Mouse (Mus musculus): ENCODE results near the gene Tmx4. TPM values are rescaled to one million over a fixed set of nuclear protein-coding genes. Genes with fewer than 3 reads are reported as not detected.
A peak's percentile ranks its signal among the peaks of the same experiment; 100 is the strongest.
"Not testable (repeated sequence)": the region's sequence is repeated elsewhere in the genome, so short reads cannot be mapped to it uniquely, and the experiment has no call there.

The Tmx4 gene
- polyA plus RNA-seq, 1 experiment: 64.6 TPM

- Histone ChIP-seq H3K27ac (ENCODE audit: insufficient read depth, low read length) (no peak overlapping the region), H3K4me3 (ENCODE audit: insufficient read depth, low read length) (no peak overlapping the region), H3K4me1 (ENCODE audit: control insufficient read depth, insufficient read depth, low read length) (no peaks in the 10 kb centered on the region)
- TF ChIP-seq POLR2A (IDR thresholded peaks at IDR 0.05; ENCODE audit: extremely low read depth, insufficient read depth, low read length): no peak
- no peak for TF ChIP-seq CTCF (IDR thresholded peaks at IDR 0.05; ENCODE audit: extremely low read depth, insufficient read depth, low read length)
These were observed 10.7 kb upstream of the Tmx4 start for GRCm38 (mm10) chr2:134654668-134655067.

DNA sequence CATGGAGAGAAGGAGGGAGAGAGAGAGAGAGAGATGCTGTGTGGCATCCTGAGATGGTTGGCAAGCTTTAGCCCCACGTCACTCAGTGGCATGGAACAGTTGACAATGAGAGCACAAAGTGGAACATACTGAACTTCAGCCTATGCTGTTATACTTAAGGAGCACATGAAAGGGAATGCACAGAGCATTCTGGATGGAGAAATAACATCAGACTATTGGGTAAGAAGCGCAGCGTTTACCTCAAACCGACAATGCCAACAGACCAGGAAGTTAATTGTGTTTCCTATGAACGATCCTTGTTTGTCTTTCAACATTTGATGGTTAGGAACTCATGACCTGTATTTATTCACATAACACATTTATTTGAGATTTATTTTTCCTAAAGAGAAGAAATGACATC is 8.8 kb upstream of the Tmx4 start:
- TF ChIP-seq CTCF (IDR thresholded peaks at IDR 0.05; ENCODE audit: extremely low read depth, insufficient read depth, low read length) (no peak), POLR2A (IDR thresholded peaks at IDR 0.05; ENCODE audit: extremely low read depth, insufficient read depth, low read length) (no peak)

DNA sequence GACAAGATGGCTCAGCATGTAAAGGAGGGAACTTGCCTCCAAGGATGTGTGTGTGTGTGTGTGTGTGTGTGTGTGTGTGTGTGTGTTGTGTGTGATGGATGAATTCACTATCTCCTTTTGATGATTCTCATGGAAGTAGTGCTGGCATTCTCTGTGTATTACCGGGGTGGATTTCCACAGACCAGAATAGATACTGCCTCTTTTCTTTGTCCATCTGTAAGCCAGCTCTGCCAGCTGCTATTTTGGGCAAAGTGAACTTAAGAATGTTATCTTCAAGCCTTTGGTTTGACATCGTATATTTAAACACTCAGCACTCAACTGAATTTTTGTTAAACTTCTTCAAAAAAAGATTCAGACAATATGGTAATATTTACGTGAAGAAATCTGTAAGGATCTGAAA is 5.1 kb upstream of the Tmx4 start:
- TF ChIP-seq CTCF (IDR thresholded peaks at IDR 0.05; ENCODE audit: extremely low read depth, insufficient read depth, low read length) (no peak), POLR2A (IDR thresholded peaks at IDR 0.05; ENCODE audit: extremely low read depth, insufficient read depth, low read length) (no peak)
- Histone ChIP-seq H3K4me3 (ENCODE audit: insufficient read depth, low read length) (no peak overlapping the region), H3K4me1 (ENCODE audit: control insufficient read depth, insufficient read depth, low read length) (peaks cover 9% of the 10 kb centered on the region), H3K27ac (ENCODE audit: insufficient read depth, low read length) (no peak overlapping the region; the same call in 1 of the 2 replicates)

More for the DNA sequence above, 8.8 kb upstream of the Tmx4 start:
- peaks cover 2% of the 10 kb centered on the region; the same call in 1 of the 2 replicates for H3K4me1 ChIP-seq (ENCODE audit: control insufficient read depth, insufficient read depth, low read length)
- no peak overlapping the region for H3K27ac ChIP-seq (ENCODE audit: insufficient read depth, low read length)
- H3K4me3 ChIP-seq (ENCODE audit: insufficient read depth, low read length): no peak overlapping the region

GRCm38 (mm10) chr2:134645752-134646151 is 1.8 kb upstream of the Tmx4 start:
- Histone ChIP-seq H3K4me3 (ENCODE audit: insufficient read depth, low read length) (no peak overlapping the region), H3K27ac (ENCODE audit: insufficient read depth, low read length) (peak overlapping the region; percentile 82; the same call in 1 of the 2 replicates), H3K4me1 (ENCODE audit: control insufficient read depth, insufficient read depth, low read length) (peaks cover 9% of the 10 kb centered on the region)
- no peak for TF ChIP-seq CTCF (IDR thresholded peaks at IDR 0.05; ENCODE audit: extremely low read depth, insufficient read depth, low read length)
- no peak for TF ChIP-seq POLR2A (IDR thresholded peaks at IDR 0.05; ENCODE audit: extremely low read depth, insufficient read depth, low read length)

- peaks cover 9% of the 10 kb centered on the region for H3K4me1 ChIP-seq (ENCODE audit: control insufficient read depth, insufficient read depth, low read length)
- TF ChIP-seq POLR2A (IDR thresholded peaks at IDR 0.05; ENCODE audit: extremely low read depth, insufficient read depth, low read length) (no peak), CTCF (IDR thresholded peaks at IDR 0.05; ENCODE audit: extremely low read depth, insufficient read depth, low read length) (no peak)
- H3K4me3 ChIP-seq (ENCODE audit: insufficient read depth, low read length): no peak overlapping the region
- H3K27ac ChIP-seq (ENCODE audit: insufficient read depth, low read length): peak overlapping the region; percentile 82
These were observed 1.2 kb upstream of the Tmx4 start for GRCm38 (mm10) chr2:134645166-134645565.

- TF ChIP-seq CTCF (IDR thresholded peaks at IDR 0.05; ENCODE audit: extremely low read depth, insufficient read depth, low read length): no peak
- TF ChIP-seq POLR2A (IDR thresholded peaks at IDR 0.05; ENCODE audit: extremely low read depth, insufficient read depth, low read length): no peak
- H3K4me3 ChIP-seq (ENCODE audit: insufficient read depth, low read length): peak overlapping the region; percentile 65; the same call in 1 of the 2 replicates
- H3K27ac ChIP-seq (ENCODE audit: insufficient read depth, low read length): no peak overlapping the region
- H3K4me1 ChIP-seq (ENCODE audit: control insufficient read depth, insufficient read depth, low read length): peaks cover 9% of the 10 kb centered on the region
These were observed 462 bp upstream of the Tmx4 start for GRCm38 (mm10) chr2:134644301-134644912.

DNA sequence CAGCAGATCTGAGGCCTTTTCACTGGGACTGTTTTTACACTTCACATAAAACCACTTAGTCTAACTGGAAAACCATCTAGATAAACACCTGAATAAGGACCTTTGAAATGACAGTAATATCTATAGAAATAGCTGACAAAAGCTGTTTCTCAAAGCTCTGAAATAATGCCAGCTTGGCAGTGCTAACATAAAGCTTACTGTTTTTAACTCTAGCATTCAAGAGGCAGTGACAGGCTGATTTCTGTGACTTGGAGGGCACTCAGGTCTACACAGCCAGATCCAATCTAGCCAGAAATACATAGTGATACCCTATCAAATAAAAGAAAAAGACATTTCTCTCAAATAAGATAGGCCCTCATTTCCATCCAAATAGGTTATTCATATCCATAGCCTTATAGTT is 1.6 kb downstream of the Tmx4 start:
- Histone ChIP-seq H3K4me3 (ENCODE audit: insufficient read depth, low read length) (peak overlapping the region; percentile 65), H3K4me1 (ENCODE audit: control insufficient read depth, insufficient read depth, low read length) (peaks cover 6% of the 10 kb centered on the region), H3K27ac (ENCODE audit: insufficient read depth, low read length) (no peak overlapping the region)
- TF ChIP-seq POLR2A (IDR thresholded peaks at IDR 0.05; ENCODE audit: extremely low read depth, insufficient read depth, low read length) (no peak), CTCF (IDR thresholded peaks at IDR 0.05; ENCODE audit: extremely low read depth, insufficient read depth, low read length) (no peak)

DNA sequence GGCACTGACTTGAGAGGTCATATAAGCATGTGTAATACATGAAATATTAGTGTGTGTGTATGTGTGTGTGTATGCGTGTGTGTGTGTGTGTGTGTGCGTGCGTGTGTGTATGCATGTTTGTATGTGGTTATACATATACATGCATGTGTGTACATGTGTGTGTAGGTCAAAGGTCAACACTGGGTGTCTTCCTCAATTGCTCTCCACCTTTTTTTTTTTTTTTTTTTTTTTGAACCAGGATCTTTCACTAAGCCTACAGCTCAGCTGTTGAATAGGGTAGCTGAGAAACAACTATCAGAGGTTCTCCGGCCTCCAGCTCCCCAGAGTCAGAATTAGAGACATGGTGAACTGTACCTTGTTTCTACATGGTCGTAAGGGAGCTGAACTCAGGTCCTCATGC is 2.6 kb downstream of the Tmx4 start:
- peaks cover 6% of the 10 kb centered on the region for H3K4me1 ChIP-seq (ENCODE audit: control insufficient read depth, insufficient read depth, low read length)
- peak overlapping the region; percentile 65; the same call in 1 of the 2 replicates for H3K4me3 ChIP-seq (ENCODE audit: insufficient read depth, low read length)
- TF ChIP-seq CTCF (IDR thresholded peaks at IDR 0.05; ENCODE audit: extremely low read depth, insufficient read depth, low read length) (no peak), POLR2A (IDR thresholded peaks at IDR 0.05; ENCODE audit: extremely low read depth, insufficient read depth, low read length) (no peak)
- no peak overlapping the region for H3K27ac ChIP-seq (ENCODE audit: insufficient read depth, low read length)

DNA sequence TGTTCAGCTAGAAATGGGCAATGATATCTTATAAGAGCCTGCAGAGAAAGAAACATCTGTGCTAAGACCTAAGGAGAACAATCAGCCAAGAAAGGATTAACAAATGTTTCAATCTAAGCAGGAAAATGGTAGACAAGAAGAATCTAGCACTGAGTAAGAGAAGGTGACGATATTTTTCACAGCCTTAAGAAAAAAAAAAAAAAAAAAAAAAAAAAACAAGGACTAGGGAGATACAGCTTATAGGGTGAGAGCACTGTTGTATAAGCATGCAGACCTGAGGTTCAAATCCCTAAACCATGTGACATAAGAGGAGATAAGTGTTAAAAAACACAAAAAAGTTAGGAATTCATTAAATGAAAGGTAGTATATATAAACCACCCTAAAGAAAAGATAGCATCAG is 3.5 kb downstream of the Tmx4 start:
- TF ChIP-seq POLR2A (IDR thresholded peaks at IDR 0.05; ENCODE audit: extremely low read depth, insufficient read depth, low read length) (no peak), CTCF (IDR thresholded peaks at IDR 0.05; ENCODE audit: extremely low read depth, insufficient read depth, low read length) (no peak)
- Histone ChIP-seq H3K4me3 (ENCODE audit: insufficient read depth, low read length) (peak overlapping the region; percentile 20; the same call in 1 of the 2 replicates), H3K4me1 (ENCODE audit: control insufficient read depth, insufficient read depth, low read length) (peaks cover 2% of the 10 kb centered on the region; the same call in 1 of the 2 replicates), H3K27ac (ENCODE audit: insufficient read depth, low read length) (no peak overlapping the region)

GRCm38 (mm10) chr2:134628541-134628940 is 15.4 kb downstream of the Tmx4 start:
- H3K4me1 ChIP-seq (ENCODE audit: control insufficient read depth, insufficient read depth, low read length); H3K4me3 ChIP-seq (ENCODE audit: insufficient read depth, low read length); H3K27ac ChIP-seq (ENCODE audit: insufficient read depth, low read length): not testable (repeated sequence)

Data from cortical plate, adult 2 months (tissue).